Mouse (Mus musculus) stomach, postnatal 0 days (tissue): ENCODE data around the gene Mcoln3. TPM values are rescaled to one million over a fixed set of nuclear protein-coding genes. Genes with fewer than 3 reads are reported as not detected.

ENCODE experiments used
- ATAC-seq: fragments of 200-750 bp; cut with Nextera tagmentation; 2 replicates; pipeline ENCODE4 v1.8.0; 2017; ENCODE audit not compliant: low FRiP score, low TSS enrichment
- DNase-seq: peaks from one replicate; pipeline ENCODE4 v3.0.0-alpha.2; 2016; ENCODE audit warnings: low spot score
- H3K27ac ChIP-seq: fragments of 300-500 bp; sonication (generic); replicated peaks from 2 replicates; pipeline ENCODE4 v1.5.1; 2014; ENCODE audit warnings: mild to moderate bottlenecking, control low read depth
- H3K27me3 ChIP-seq: fragments of 300-500 bp; sonication (generic); 2 replicates; pipeline ENCODE4 v1.6.1; 2014; ENCODE audit warnings: low read length; ENCODE audit not compliant: control insufficient read depth, insufficient read depth
- H3K36me3 ChIP-seq: fragments of 300-500 bp; sonication (generic); 2 replicates; pipeline ENCODE4 v1.6.1; 2014; ENCODE audit warnings: low read length, mixed read lengths; ENCODE audit not compliant: control insufficient read depth, insufficient read depth
- H3K4me1 ChIP-seq: fragments of 300-500 bp; sonication (generic); replicated peaks from 2 replicates; pipeline ENCODE4 v1.6.1; 2014; ENCODE audit warnings: antibody characterized with exemption; ENCODE audit not compliant: control insufficient read depth, insufficient read depth
- H3K4me2 ChIP-seq: fragments of 300-500 bp; sonication (generic); replicated peaks from 2 replicates; pipeline ENCODE4 v1.6.1; 2014; ENCODE audit warnings: low read depth, mild to moderate bottlenecking, control low read depth, moderate library complexity
- H3K4me3 ChIP-seq: fragments of 300-500 bp; sonication (generic); 2 replicates; pipeline ENCODE4 v1.5.1; 2014; ENCODE audit warnings: low read depth, low read length, control low read depth
- H3K9ac ChIP-seq: fragments of 300-500 bp; sonication (generic); 2 replicates; pipeline ENCODE4 v1.6.1; 2014; ENCODE audit warnings: mild to moderate bottlenecking, low read length, control low read depth, mixed read lengths
- H3K9me3 ChIP-seq: fragments of 300-500 bp; sonication (generic); 2 replicates; pipeline ENCODE4 v1.6.1; 2016; ENCODE audit warnings: low read length; ENCODE audit not compliant: control insufficient read depth
- CTCF ChIP-seq: IDR thresholded peaks from 2 replicates; pipeline ENCODE4 v1.5.1; 2016; ENCODE audit warnings: antibody characterized with exemption, low read depth, mild to moderate bottlenecking, moderate library complexity
- EP300 ChIP-seq: optimal IDR thresholded peaks from 2 replicates; pipeline ENCODE3; 2016; ENCODE audit warnings: antibody characterized with exemption
- WGBS: fragments of 180-500 bp; shearing (Covaris S2); extraction: QIAGEN DNeasy Blood & Tissue Kit; methylation state at CpG from one replicate; pipeline ENCODE4 v1.1.7; 2014; 5-methylcytosine and 5-hydroxymethylcytosine counted together
- polyA plus RNA-seq: library from polyadenylated mRNA; unstranded; fragments of >200 nt; fragmentation: Nextera tagmentation; extraction: Ambion mirVana; gene quantifications from 2 replicates; pipeline ENCODE4 v1.2.1, GENCODE M21; 2015

Gene Mcoln3
- polyA plus RNA-seq, 1 experiment from 2014 or later = not detected

DNA sequence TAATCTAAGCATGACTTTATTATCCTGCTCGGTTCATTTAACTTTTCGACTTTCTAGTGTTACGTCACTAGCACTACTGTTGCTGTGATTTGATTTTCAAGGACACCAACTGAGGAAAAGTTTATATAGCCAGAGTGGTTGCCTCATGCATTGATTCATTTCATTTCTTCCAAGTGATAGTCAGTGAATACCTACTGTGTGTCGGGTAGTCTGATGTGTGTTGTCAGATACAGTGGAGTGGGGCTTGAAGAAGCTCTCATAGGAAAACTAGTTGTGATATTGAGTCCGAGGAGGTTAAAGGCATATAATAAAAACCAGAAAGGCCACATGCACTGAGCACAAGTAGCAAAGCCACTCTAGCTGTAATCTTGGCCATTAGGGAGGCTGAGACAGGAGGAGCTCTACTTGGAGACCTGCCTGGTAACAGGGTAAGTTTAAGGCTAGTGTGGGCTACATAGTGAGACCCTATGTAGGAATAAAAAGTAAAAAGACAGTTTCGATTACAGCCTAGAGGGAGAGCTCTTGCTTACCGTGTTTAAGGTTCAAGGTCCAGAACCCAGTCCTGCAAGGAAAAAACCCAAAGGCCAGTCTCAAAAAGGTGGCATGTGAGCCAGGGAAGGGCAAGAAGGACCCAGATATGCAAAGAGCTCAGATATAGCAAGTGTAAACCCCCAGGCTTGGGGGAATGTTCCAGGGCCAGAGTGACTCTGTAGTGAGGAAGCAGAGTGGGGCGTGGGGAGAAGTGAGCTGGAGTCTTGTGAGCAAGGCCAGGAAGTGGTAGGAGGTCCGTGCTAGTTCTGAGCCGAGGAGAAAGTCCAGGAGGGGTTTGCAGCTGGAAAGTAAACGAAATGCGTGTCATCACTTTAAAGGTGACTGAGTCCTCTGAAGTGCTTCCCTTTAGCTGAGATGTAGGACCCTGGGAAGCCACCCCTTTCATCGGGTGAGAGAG is 38.7 kb downstream of the Mcoln3 start:
- Histone ChIP-seq H3K36me3 (no peaks in the 10 kb centered on the region), H3K4me2 (no peak overlapping the region), H3K4me1 (no peaks in the 10 kb centered on the region), H3K9me3 (no peaks in the 10 kb centered on the region), H3K4me3 (no peak overlapping the region), H3K9ac (no peak overlapping the region), H3K27ac (no peak overlapping the region), H3K27me3 (no peaks in the 10 kb centered on the region)
- WGBS = 69% methylated on average over 13 of the region's 13 CpGs
- DNase-seq (no peak), ATAC-seq (no peak)
- no peak for TF ChIP-seq CTCF
- TF ChIP-seq EP300 = no peak

DNA sequence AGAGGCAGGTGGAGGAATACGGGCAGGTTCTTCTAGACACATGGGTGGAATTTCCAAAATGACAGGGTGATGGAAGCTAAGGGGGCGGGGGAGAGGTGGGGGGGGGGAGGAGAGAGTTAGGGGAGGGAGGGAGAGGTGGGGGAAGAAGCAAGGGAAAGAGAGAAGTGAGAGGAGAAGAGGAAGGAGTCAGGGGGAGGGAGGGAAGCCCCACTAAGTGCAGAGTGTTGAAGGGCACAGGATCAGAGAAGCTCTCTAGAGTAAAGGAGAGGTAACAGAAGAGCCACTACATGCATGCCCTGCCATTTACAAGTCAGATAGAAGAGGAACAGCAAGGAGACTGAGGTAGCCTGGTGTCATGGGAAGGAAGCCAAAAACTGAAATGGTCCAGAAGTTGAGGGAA is 39.6 kb downstream of the Mcoln3 start:
- H3K9ac ChIP-seq = no peak overlapping the region
- no peak overlapping the region for H3K27ac ChIP-seq
- TF ChIP-seq EP300 (no peak), CTCF (no peak)
- no peak overlapping the region for H3K4me2 ChIP-seq
- no peak overlapping the region for H3K4me3 ChIP-seq
- ATAC-seq = no peak
- 78% methylated on average over 2 of the region's 2 CpGs for WGBS
- no peak for DNase-seq
- no peaks in the 10 kb centered on the region for H3K27me3 ChIP-seq
- no peaks in the 10 kb centered on the region for H3K9me3 ChIP-seq
- no peaks in the 10 kb centered on the region for H3K4me1 ChIP-seq
- no peaks in the 10 kb centered on the region for H3K36me3 ChIP-seq

DNA sequence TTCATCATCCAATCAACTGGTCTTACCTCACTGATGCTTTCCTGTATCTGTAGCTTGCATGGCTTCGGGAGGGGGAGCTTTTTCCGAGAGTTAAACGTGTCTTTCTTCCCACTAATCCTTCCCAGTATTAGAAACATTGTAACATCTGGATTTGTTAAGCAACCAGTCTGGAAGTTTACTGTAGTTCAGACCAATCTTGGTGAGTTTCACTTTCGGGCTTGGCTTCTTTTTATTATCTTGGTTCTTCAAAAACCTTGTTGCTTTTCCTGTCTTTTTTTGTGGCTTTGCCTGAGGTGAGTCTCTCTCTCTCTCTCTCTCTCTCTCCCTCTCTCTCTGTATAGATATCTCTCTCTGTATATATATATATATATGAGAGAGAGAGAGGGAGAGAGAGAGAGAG is 40.8 kb downstream of the Mcoln3 start:
- TF ChIP-seq CTCF (no peak), EP300 (no peak)

DNA sequence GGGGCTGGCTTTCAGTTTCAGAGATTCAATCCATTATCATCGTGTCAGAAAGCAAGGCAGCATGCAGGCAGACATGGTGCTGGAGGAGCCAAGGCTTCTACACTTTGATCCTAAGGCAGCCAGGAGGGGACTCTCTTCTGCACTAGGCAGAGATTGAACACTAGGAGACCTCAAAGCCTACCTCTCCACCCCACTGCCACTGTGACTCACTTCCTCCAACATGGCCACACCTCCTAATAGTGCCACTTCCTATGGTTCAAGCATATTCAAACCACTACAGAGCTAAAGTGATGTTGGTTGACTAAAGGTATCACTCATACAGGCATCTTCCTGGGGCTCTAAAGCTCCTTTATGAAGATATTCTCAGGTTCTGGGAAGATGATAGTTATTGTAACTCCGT is 42.1 kb downstream of the Mcoln3 start:
- Histone ChIP-seq H3K9me3 (no peaks in the 10 kb centered on the region), H3K36me3 (no peaks in the 10 kb centered on the region), H3K27me3 (no peaks in the 10 kb centered on the region), H3K27ac (no peak overlapping the region), H3K4me1 (no peaks in the 10 kb centered on the region), H3K4me3 (no peak overlapping the region), H3K9ac (no peak overlapping the region), H3K4me2 (no peak overlapping the region)
- TF ChIP-seq EP300 (no peak), CTCF (no peak)
- no peak for DNase-seq
- 86% methylated on average over 2 of the region's 2 CpGs for WGBS
- no peak for ATAC-seq

More for the DNA sequence above, 40.8 kb downstream of the Mcoln3 start:
- H3K4me1 ChIP-seq = no peaks in the 10 kb centered on the region
- no peak overlapping the region for H3K27ac ChIP-seq
- DNase-seq (no peak), ATAC-seq (no peak)
- H3K9ac ChIP-seq = no peak overlapping the region
- no peak overlapping the region for H3K4me2 ChIP-seq
- H3K36me3 ChIP-seq = no peaks in the 10 kb centered on the region
- WGBS = 42% methylated on average over 4 of the region's 4 CpGs
- H3K27me3 ChIP-seq = no peaks in the 10 kb centered on the region
- H3K4me3 ChIP-seq = no peak overlapping the region
- H3K9me3 ChIP-seq = no peaks in the 10 kb centered on the region

DNA sequence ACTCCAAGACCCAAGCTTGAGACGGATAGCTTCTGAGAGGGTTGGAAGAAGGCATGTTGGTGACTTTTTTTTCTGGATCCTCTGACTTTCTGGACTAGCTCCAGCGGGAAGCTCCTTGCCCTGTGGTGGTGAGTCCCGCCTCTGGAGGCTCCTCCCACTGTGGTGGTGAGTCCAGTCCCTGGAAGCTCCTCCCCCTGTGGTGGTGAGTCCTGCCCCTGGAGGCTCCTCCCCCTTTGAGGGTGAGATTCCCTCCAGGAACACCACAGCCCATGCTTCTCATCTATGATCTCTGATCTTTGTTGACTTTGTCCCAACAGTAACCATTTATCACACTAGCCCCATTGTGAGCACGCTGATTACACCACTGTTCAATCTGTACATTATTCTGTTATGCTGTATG is 44.9 kb downstream of the Mcoln3 start:
- no peak for TF ChIP-seq CTCF
- TF ChIP-seq EP300 = no peak
- Histone ChIP-seq H3K4me2 (no peak overlapping the region), H3K27me3 (no peaks in the 10 kb centered on the region), H3K4me3 (no peak overlapping the region), H3K36me3 (no peaks in the 10 kb centered on the region), H3K4me1 (no peaks in the 10 kb centered on the region), H3K9ac (no peak overlapping the region), H3K27ac (no peak overlapping the region), H3K9me3 (no peaks in the 10 kb centered on the region)
- DNase-seq = peak; percentile 40
- WGBS = 71% methylated on average over 4 of the region's 4 CpGs
- 0 out of 2 replicates have a peak, but pooled peaks have one; percentile 54 for ATAC-seq

DNA sequence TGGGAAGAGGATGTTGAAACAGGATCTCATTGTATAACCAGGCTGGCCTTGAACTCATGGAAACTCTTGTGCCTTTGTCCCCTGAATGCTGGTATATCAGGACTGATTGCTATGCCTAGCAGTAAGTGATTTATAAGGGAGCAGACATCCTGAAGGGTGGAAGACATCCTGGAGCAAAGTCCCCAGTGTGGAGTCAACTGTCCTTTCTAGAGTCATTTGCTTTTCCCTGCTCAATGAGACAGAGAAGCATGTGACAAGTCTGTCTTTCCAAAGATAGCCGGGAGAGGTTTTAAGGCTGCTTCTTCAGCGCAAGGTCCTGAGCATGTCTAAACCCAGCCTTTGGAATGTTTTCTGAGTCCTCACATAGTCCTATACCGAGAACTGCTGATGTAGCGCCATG is 52.1 kb downstream of the Mcoln3 start:
- Histone ChIP-seq H3K27ac (no peak overlapping the region), H3K9me3 (no peaks in the 10 kb centered on the region), H3K4me2 (no peak overlapping the region), H3K27me3 (no peaks in the 10 kb centered on the region), H3K4me3 (no peak overlapping the region), H3K36me3 (no peaks in the 10 kb centered on the region), H3K9ac (no peak overlapping the region), H3K4me1 (no peaks in the 10 kb centered on the region)
- TF ChIP-seq EP300 (no peak), CTCF (no peak)
- WGBS = 94% methylated on average over 4 of the region's 4 CpGs
- no peak for DNase-seq
- ATAC-seq = no peak
